Mouse (Mus musculus) embryonic facial prominence, embryonic 14.5 days (tissue): ENCODE measurements around the gene Prickle2. TPM values are rescaled to one million over a fixed set of nuclear protein-coding genes. Genes with fewer than 3 reads are reported as not detected.

Experiments used
- polyA plus RNA-seq: library from polyadenylated mRNA; unstranded; fragments of >200 nt; fragmentation: Nextera tagmentation; extraction: Ambion mirVana; gene quantifications from 2 replicates; pipeline ENCODE4 v1.2.1, GENCODE M21; 2014

The Prickle2 gene
- polyA plus RNA-seq, 1 experiment from 2014 or later: 7.0 TPM

Other genes starting within 250 kb of the Prickle2 start
- 0.58 and 0.61 TPM in 2 replicates for gene A730049H05Rik, start 110.3 kb upstream of the Prickle2 start, polyA plus RNA-seq
- 0.10 and 0.12 TPM in 2 replicates for gene Gm15737, start 163.2 kb upstream of the Prickle2 start, polyA plus RNA-seq
- gene Adamts9, start 237.3 kb upstream of the Prickle2 start, polyA plus RNA-seq: 6.9 and 8.2 TPM in 2 replicates